Mouse (Mus musculus) embryonic facial prominence, embryonic 15.5 days (tissue): ENCODE results near the gene Olfr1120. TPM values are rescaled to one million over a fixed set of nuclear protein-coding genes. Genes with fewer than 3 reads are reported as not detected.
"Not testable (repeated sequence)": the region's sequence is repeated elsewhere in the genome, so short reads cannot be mapped to it uniquely, and the experiment has no call there.

Experiments used
- ATAC-seq: fragments of 200-750 bp; cut with Nextera tagmentation; 2 replicates; pipeline ENCODE4 v1.8.0; 2017; ENCODE audit warnings: low read depth, moderate TSS enrichment; ENCODE audit not compliant: insufficient number of reproducible peaks, low FRiP score, low TSS enrichment
- H3K27ac ChIP-seq: fragments of 300-500 bp; sonication (generic); replicated peaks from 2 replicates; pipeline ENCODE4 v1.5.1; 2015; ENCODE audit warnings: mild to moderate bottlenecking, inconsistent platforms
- H3K27me3 ChIP-seq: fragments of 300-500 bp; sonication (generic); 2 replicates; pipeline ENCODE4 v1.6.1; 2015; ENCODE audit warnings: inconsistent platforms
- H3K36me3 ChIP-seq: fragments of 300-500 bp; sonication (generic); 2 replicates; pipeline ENCODE4 v1.6.1; 2015; ENCODE audit warnings: mild to moderate bottlenecking, inconsistent platforms
- H3K4me1 ChIP-seq: fragments of 300-500 bp; sonication (generic); 2 replicates; pipeline ENCODE4 v1.6.1; 2015; ENCODE audit warnings: inconsistent platforms
- H3K4me2 ChIP-seq: fragments of 300-500 bp; sonication (generic); replicated peaks from 2 replicates; pipeline ENCODE4 v1.6.1; 2015; ENCODE audit warnings: mild to moderate bottlenecking, inconsistent platforms
- H3K4me3 ChIP-seq: fragments of 300-500 bp; sonication (generic); replicated peaks from 2 replicates; pipeline ENCODE4 v1.5.1; 2015; ENCODE audit warnings: mild to moderate bottlenecking, inconsistent platforms
- H3K9ac ChIP-seq: fragments of 300-500 bp; sonication (generic); 2 replicates; pipeline ENCODE4 v1.6.1; 2015; ENCODE audit warnings: inconsistent platforms
- H3K9me3 ChIP-seq: fragments of 300-500 bp; sonication (generic); replicated peaks from 2 replicates; pipeline ENCODE4 v1.6.1; 2016; ENCODE audit warnings: inconsistent platforms
- WGBS: fragments of 180-500 bp; shearing (Covaris S2); methylation state at CpG from one replicate; pipeline ENCODE4 v1.1.7; 2015; 5-methylcytosine and 5-hydroxymethylcytosine counted together
- polyA plus RNA-seq: library from polyadenylated mRNA; unstranded; fragments of >200 nt; fragmentation: Nextera tagmentation; extraction: Ambion mirVana; gene quantifications from 2 replicates; pipeline ENCODE4 v1.2.1, GENCODE M21; 2015

The Olfr1120 gene
- not detected in 2 replicates for polyA plus RNA-seq

DNA sequence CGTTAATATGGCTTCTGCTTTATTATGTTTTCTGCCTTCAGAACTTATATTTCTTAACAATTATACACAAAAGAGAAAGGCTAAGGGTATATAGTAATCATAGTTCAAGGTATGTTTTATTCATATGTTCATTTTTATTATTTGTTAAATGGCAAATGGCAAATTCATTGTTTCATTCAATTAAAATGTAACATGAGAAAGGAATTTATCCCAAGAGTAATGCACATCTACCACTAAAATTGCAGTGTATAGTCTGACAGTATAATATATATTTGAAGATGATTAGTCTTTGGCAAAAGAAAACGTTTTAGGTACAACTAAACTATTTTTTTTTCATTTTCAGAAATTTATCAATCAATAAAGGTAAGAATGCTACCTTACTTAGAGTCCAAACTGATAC, at the start of gene Olfr1120:
TSS of gene Olfr1120 (plus strand) at position 301 of the 400 bp plus-strand sequence.
- no peaks in the 10 kb centered on the region for H3K27me3 ChIP-seq
- H3K4me1 ChIP-seq: no peaks in the 10 kb centered on the region
- H3K4me2 ChIP-seq: no peak within 1 kb of the TSS
- H3K36me3 ChIP-seq: no peaks in the 10 kb centered on the region
- no peaks in the 10 kb centered on the region for H3K9me3 ChIP-seq
- no peak for ATAC-seq
- no peak within 1 kb of the TSS for H3K4me3 ChIP-seq
- WGBS: 43% methylated on average over 2 of the region's 2 CpGs
- H3K27ac ChIP-seq: no peak within 1 kb of the TSS
- H3K9ac ChIP-seq: no peak within 1 kb of the TSS

DNA sequence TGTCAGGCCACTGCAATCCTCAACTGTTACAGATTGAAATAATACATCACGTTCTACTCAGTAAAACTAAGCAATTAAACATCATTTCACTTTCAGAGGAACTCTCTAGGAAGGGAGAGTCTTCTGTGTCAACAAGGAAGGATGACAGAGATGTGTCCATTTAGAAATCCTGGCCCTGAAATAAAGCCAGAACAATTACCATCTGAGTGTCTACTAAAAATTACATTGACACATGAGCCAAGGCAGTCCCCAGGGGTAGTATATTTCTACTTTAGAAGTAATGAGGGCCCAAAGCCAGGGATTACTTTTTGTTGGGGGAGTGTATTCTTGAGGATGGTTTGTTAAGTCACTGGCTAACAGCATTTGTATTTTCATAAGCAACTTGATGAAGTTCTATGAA, 47.3 kb upstream of the Olfr1120 start, which contains the start of gene Olfr1118:
TSS of gene Olfr1118 (plus strand) at position 301 of the 400 bp plus-strand sequence.
- no peaks in the 10 kb centered on the region for H3K9me3 ChIP-seq
- no peak within 1 kb of the TSS for H3K9ac ChIP-seq
- no peak for ATAC-seq
- WGBS: 63% methylated on average over 1 of the region's 1 CpGs
- no peak within 1 kb of the TSS for H3K27ac ChIP-seq
- no peaks in the 10 kb centered on the region for H3K4me1 ChIP-seq
- H3K4me2 ChIP-seq: no peak within 1 kb of the TSS
- no peak within 1 kb of the TSS for H3K4me3 ChIP-seq
- no peaks in the 10 kb centered on the region for H3K27me3 ChIP-seq
- no peaks in the 10 kb centered on the region for H3K36me3 ChIP-seq

DNA sequence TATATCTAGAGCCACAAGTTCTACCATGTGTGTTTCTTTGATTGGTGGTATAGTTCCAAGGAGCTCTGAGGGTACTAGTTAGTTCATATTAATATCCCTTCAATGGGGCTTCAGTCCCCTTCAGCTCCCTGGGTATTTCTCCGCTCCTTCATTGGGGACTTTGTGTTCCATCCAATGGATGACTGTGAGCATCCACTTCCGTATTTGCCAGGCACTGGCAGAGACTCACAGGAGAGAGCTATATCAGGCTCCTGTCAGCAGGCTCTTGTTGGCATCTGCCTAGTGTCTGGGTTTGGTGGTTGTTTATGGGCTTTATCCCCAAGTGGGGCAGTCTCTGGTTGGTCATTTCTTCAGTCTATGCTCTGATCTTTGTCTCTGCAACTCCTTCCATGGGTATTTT, 5.5 kb downstream of the Olfr1120 start:
- not testable (repeated sequence) for H3K9ac ChIP-seq, H3K36me3 ChIP-seq, H3K4me3 ChIP-seq, H3K4me1 ChIP-seq, H3K27me3 ChIP-seq, ATAC-seq, H3K9me3 ChIP-seq, H3K27ac ChIP-seq, H3K4me2 ChIP-seq
- WGBS: 94% methylated on average over 2 of the region's 2 CpGs

DNA sequence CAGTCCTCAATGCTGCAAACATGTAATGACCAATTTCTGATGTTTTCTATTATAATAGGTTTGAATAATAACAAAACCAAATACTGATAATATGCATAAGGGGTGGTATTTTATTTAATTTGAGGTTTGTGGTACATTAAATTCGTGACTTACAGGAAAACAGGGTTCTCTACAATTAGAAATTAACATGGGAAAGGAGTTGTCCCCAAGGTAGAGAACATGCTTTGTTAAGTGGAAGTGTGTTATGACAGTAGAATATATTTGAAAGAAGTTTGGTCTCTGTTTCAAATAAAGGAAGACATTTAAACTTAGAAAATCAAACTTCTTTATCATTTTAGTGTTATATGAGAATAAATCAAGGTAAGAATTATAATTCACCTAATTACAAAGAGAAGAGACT, 15.0 kb downstream of the Olfr1120 start, which contains the start of gene Olfr1121:
TSS of gene Olfr1121 (plus strand) at position 301 of the 400 bp plus-strand sequence.
- Histone ChIP-seq H3K27ac (no peak within 1 kb of the TSS), H3K4me2 (no peak within 1 kb of the TSS), H3K36me3 (no peaks in the 10 kb centered on the region), H3K27me3 (no peaks in the 10 kb centered on the region), H3K9ac (no peak within 1 kb of the TSS), H3K4me3 (no peak within 1 kb of the TSS), H3K4me1 (no peaks in the 10 kb centered on the region), H3K9me3 (no peaks in the 10 kb centered on the region)
- whole genome bisulfite sequencing: 32% methylated on average over 1 of the region's 1 CpGs
- ATAC-seq: no peak

DNA sequence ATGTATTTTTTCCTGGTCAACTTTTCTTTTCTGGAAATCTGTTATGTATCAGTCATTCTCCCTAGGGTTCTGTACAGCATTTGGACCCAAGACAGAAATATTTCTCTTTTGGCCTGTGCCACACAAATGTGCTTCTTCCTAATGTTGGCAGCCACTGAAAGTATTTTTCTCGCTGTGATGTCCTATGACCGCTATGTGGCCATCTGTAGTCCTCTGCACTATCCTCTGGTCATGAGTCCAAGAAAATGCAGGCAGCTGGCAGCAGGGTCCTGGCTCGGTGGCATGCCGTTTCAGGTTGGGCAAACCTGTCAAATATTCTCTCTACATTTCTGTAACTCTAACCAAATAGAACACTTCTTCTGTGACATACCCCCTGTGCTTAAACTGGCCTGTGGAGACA, 17.1 kb downstream of the Olfr1120 start:
- 84% methylated on average over 4 of the region's 4 CpGs for WGBS

DNA sequence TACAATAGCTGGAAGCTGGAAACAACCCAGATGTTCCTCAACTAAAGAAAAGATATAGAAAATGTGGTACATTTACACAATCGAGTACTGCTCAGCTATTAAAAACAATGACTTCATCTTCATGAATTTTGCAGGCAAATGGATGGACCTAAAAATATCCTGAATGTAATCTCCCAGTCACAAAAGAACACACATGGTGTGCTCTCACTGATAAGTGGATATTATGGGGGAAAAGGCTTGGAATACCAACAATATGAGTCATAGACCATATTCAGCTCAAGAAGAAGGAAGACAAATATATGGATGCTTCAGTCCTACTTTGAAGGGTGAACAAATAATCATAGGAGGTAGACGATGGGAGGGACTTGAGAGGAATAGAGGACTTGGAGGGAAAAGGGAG, 29.3 kb downstream of the Olfr1120 start:
- H3K4me2 ChIP-seq: no peak overlapping the region
- no peak for ATAC-seq
- H3K27me3 ChIP-seq: no peaks in the 10 kb centered on the region
- H3K4me3 ChIP-seq: no peak overlapping the region
- no peaks in the 10 kb centered on the region for H3K9me3 ChIP-seq
- H3K36me3 ChIP-seq: no peaks in the 10 kb centered on the region
- no peak overlapping the region for H3K9ac ChIP-seq
- no peaks in the 10 kb centered on the region for H3K4me1 ChIP-seq
- no peak overlapping the region for H3K27ac ChIP-seq
- WGBS: 75% methylated on average over 2 of the region's 2 CpGs

More for the DNA sequence above, 17.1 kb downstream of the Olfr1120 start:
- Histone ChIP-seq H3K9me3 (no peaks in the 10 kb centered on the region), H3K4me1 (no peaks in the 10 kb centered on the region), H3K27ac (no peak overlapping the region), H3K4me2 (no peak overlapping the region), H3K4me3 (no peak overlapping the region), H3K36me3 (no peaks in the 10 kb centered on the region), H3K9ac (no peak overlapping the region), H3K27me3 (no peaks in the 10 kb centered on the region)
- ATAC-seq: no peak

DNA sequence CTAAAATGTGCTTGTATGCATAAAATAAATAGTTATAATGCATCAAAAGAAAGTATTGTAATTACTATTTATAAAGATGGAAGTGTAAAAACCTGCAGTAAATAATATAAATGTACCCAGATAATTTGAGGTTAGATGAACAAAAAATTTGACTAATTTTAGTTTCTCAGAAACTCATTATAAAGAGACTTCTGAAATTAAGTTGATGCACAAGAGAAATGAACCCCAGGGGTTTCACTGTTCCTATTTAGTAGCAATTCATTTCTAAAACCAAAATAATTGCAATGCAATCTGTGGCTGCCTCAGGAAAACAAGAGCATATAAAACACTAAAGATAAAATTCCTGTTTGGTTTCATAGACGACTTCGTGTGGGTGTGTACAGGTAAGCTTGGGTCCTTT, 30.9 kb downstream of the Olfr1120 start, which contains the start of gene Olfr1122:
TSS of gene Olfr1122 (plus strand) at position 301 of the 400 bp plus-strand sequence.
- Histone ChIP-seq H3K9ac (no peak within 1 kb of the TSS), H3K9me3 (no peaks in the 10 kb centered on the region), H3K4me1 (no peaks in the 10 kb centered on the region), H3K27ac (no peak within 1 kb of the TSS), H3K36me3 (no peaks in the 10 kb centered on the region), H3K27me3 (no peaks in the 10 kb centered on the region), H3K4me2 (no peak within 1 kb of the TSS), H3K4me3 (no peak within 1 kb of the TSS)
- 72% methylated on average over 2 of the region's 2 CpGs for WGBS
- no peak for ATAC-seq

DNA sequence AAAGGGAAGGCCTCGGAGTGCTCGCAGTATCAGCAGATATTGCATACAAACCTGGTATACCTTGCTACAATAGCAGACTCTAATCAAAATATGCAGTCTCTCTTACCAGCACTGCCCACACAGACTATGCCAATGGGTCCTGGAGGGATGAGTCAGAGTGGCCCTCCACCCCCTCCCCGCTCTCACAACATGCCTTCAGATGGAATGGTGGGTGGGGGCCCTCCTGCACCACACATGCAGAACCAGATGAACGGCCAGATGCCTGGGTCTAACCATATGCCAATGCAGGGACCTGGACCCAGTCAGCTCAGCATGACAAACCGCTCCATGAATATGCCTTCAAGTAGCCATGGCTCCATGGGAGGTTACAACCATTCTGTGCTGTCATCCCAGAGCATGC, 39.0 kb downstream of the Olfr1120 start:
- ATAC-seq: not testable (repeated sequence)
- 88% methylated on average over 5 of the region's 5 CpGs for WGBS

DNA sequence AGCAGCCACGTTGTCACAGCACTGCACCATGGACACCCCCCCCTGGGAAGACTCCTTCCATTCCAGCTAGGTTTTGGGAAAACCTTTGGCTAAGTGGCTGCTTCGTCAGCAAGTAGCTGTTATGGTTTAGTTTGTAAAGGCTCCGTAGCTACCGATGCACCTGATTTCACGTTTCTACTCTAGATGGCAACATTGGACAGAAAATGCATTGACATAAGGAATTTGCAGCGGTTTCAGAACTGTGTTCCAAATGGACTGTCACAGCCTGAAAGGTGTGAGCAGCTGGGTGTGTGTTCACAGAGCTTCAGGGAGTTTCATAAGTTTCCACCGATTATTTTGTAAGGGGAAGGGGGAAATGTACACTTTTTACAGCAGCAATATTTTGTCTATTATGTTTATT, 40.1 kb downstream of the Olfr1120 start:
- not testable (repeated sequence) for H3K27me3 ChIP-seq, H3K4me1 ChIP-seq, H3K9me3 ChIP-seq, H3K4me3 ChIP-seq, H3K27ac ChIP-seq, H3K36me3 ChIP-seq, H3K9ac ChIP-seq, ATAC-seq, H3K4me2 ChIP-seq
- WGBS: 79% methylated on average over 7 of the region's 7 CpGs

More for the DNA sequence above, 39.0 kb downstream of the Olfr1120 start:
- H3K4me1 ChIP-seq, H3K9me3 ChIP-seq, H3K27ac ChIP-seq, H3K27me3 ChIP-seq, H3K4me2 ChIP-seq, H3K4me3 ChIP-seq, H3K36me3 ChIP-seq, H3K9ac ChIP-seq: not testable (repeated sequence)

Other genes with a start within 250 kb of the Olfr1120 start
- not detected in 2 replicates for gene Olfr259, start 240.2 kb upstream of the Olfr1120 start, polyA plus RNA-seq
- gene Olfr1110, start 214.5 kb upstream of the Olfr1120 start, polyA plus RNA-seq: 0.29 and 0.35 TPM in 2 replicates
- gene Olfr1111, start 202.2 kb upstream of the Olfr1120 start, polyA plus RNA-seq: 0.09 TPM in 1 of 2 replicates, not detected in the other
- gene Olfr1112, start 167.0 kb upstream of the Olfr1120 start, polyA plus RNA-seq: not detected in 2 replicates
- gene Olfr1113, start 145.8 kb upstream of the Olfr1120 start, polyA plus RNA-seq: not detected in 2 replicates
- not detected in 2 replicates for gene Olfr1115, start 106.8 kb upstream of the Olfr1120 start, polyA plus RNA-seq
- gene Olfr1116, start 87.3 kb upstream of the Olfr1120 start, polyA plus RNA-seq: not detected in 2 replicates
- not detected in 2 replicates for gene Olfr1118, start 47.2 kb upstream of the Olfr1120 start, polyA plus RNA-seq
- not detected in 2 replicates for gene Olfr1121, start 15.1 kb downstream of the Olfr1120 start, polyA plus RNA-seq
- 0.09 and 0.16 TPM in 2 replicates for gene Olfr1122, start 31.0 kb downstream of the Olfr1120 start, polyA plus RNA-seq
- 0.14 and 0.23 TPM in 2 replicates for gene Olfr1123, start 61.8 kb downstream of the Olfr1120 start, polyA plus RNA-seq
- 0.07 TPM in 1 of 2 replicates, not detected in the other for gene Olfr1124, start 75.5 kb downstream of the Olfr1120 start, polyA plus RNA-seq
- not detected in 2 replicates for gene Olfr1126, start 99.1 kb downstream of the Olfr1120 start, polyA plus RNA-seq
- not detected in 2 replicates for gene Pramel7, start 142.3 kb downstream of the Olfr1120 start, polyA plus RNA-seq
- gene Pramel6, start 151.8 kb downstream of the Olfr1120 start, polyA plus RNA-seq: not detected in 2 replicates
- gene Olfr153, start 177.0 kb downstream of the Olfr1120 start, polyA plus RNA-seq: not detected in 2 replicates
- not detected in 2 replicates for gene Olfr1128, start 190.7 kb downstream of the Olfr1120 start, polyA plus RNA-seq
- gene Olfr1129, start 219.1 kb downstream of the Olfr1120 start, polyA plus RNA-seq: 0.17 TPM in 1 of 2 replicates, not detected in the other